Mouse (Mus musculus): ENCODE data around the gene Snd1.
"Not testable (repeated sequence)": the region's sequence is repeated elsewhere in the genome, so short reads cannot be mapped to it uniquely, and the experiment has no call there.

Gene Snd1

GRCm38 (mm10) chr6:28486008-28486407 is 11.1 kb downstream of the Snd1 start:
- DNase-seq (ENCODE audit: low read depth, low spot score), result no peak

GRCm38 (mm10) chr6:28486471-28486870 is 11.5 kb downstream of the Snd1 start:
- peak; percentile 26 for DNase-seq (ENCODE audit: low read depth, low spot score)

- DNase-seq (ENCODE audit: low read depth, low spot score), result peak; percentile 26
These were observed 12.0 kb downstream of the Snd1 start for GRCm38 (mm10) chr6:28486905-28487304.

- no peak for DNase-seq (ENCODE audit: low read depth, low spot score)
These were observed 13.4 kb downstream of the Snd1 start for GRCm38 (mm10) chr6:28488204-28488851.

- DNase-seq (ENCODE audit: low read depth, low spot score), result no peak
These were observed 15.7 kb downstream of the Snd1 start for GRCm38 (mm10) chr6:28490612-28491011.

GRCm38 (mm10) chr6:28491198-28491597 is 16.3 kb downstream of the Snd1 start:
- DNase-seq (ENCODE audit: low read depth, low spot score), result no peak

DNA sequence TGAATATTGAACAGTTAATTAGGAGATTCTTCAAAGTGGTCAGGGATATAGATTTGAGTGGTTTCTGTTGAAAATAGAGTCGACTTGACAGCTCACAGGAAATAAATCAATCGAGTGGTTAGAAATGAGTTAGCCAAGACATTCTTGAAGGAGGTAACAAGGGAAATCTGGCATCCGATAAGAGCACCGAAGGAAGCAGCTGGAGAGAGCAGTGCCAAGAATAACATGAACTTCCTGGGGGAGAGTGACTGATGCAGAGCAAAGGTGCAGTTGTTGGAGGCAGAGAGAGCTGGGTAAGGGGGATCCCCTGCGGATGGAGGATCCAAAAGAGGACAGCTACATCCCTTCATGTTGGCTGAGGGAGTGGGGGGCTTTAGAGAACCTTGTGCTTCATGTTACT is 22.9 kb downstream of the Snd1 start:
- DNase-seq (ENCODE audit: low read depth, low spot score), result no peak

GRCm38 (mm10) chr6:28502576-28502975 is 27.6 kb downstream of the Snd1 start:
- no peak for DNase-seq (ENCODE audit: low read depth, low spot score)

- DNase-seq (ENCODE audit: low read depth, low spot score), result no peak
These were observed 28.2 kb downstream of the Snd1 start for GRCm38 (mm10) chr6:28503148-28503547.

DNA sequence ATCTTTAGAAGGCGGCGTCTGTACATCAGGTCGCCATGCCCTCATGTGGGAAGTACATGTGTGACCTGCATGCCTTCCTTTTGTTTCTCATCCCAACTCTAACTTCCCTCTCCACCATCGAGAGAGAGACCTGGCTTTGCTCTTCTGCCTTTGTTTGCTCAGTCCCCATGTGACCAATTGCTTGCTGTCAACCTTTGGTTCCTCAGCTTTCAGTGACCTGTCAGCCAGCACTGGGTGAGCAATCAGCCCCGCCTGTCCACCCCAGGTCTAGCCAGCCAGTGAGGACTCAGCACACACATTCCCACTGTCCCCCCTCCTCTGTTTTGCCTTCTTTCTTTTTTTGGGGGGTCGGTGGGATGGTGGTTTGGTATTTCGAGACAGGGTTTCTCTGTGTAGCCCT is 29.7 kb downstream of the Snd1 start:
- DNase-seq (ENCODE audit: low read depth, low spot score), result no peak

GRCm38 (mm10) chr6:28507759-28508158 is 32.8 kb downstream of the Snd1 start:
- no peak for DNase-seq (ENCODE audit: low read depth, low spot score)

DNA sequence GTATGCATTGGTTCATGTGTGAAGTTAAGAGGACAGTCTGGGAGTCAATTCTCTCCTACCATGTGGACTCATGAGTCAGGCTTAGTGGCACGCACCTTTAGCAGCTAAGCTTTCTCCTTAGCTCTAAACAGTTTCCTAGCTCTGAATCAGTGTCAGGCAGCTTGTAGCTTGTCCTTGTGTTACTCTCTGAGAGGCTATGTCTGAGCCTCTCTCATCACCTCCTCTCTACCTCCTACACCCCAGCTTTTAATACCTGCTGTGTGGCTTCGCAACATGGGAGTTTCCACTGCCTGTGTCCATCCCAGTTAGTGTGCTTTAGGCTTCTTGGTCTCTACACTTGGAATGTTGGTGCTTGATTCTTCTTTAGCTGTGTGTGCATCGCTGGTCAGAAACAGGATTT is 39.3 kb downstream of the Snd1 start:
- DNase-seq (ENCODE audit: low read depth, low spot score), result peak; percentile 23

GRCm38 (mm10) chr6:28514830-28515350 is 40.0 kb downstream of the Snd1 start:
- DNase-seq (ENCODE audit: low read depth, low spot score), result no peak

DNA sequence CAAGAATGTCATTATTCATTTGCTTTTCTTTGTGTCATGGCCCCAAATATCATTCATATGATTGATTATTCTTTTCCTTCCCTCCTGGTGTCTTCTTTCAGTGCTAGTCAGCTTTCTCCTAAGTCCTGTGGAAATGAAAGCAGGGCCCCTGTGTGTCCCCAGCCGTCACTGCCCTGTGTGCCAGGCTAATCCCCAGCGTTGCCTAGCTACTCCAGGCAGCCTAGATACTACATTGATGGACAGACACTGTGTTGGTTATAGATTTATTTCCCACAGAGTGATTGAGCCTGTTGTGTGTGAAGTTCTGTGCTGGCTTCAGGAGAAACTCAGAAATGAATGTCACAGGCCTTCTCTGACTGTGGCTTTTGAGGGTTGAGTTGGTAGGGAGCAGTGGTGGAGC is 41.7 kb downstream of the Snd1 start:
- DNase-seq (ENCODE audit: low read depth, low spot score), result no peak

DNA sequence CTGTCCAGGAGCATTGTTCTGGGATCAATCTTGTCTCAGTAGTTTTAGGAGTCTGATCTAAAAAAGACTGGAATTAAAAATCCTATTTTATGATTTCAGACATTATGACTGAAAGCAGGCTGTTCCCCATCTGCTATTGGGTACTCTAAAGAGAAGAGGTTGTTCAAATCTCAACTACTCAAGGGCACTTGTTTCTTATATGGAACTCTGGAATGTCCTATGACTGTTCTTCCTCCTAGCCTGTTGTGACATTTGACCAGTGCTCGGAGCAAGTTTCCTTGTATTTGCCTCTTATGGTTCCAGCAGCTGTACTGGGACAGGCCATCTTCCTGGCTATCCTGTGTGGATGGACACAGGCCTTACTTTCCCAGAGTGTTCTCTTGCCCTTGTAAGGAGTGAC is 42.1 kb downstream of the Snd1 start:
- DNase-seq (ENCODE audit: low read depth, low spot score), result no peak

- no peak for DNase-seq (ENCODE audit: low read depth, low spot score)
These were observed 44.5 kb downstream of the Snd1 start for GRCm38 (mm10) chr6:28519426-28519825.

GRCm38 (mm10) chr6:28520787-28521186 is 45.8 kb downstream of the Snd1 start:
- DNase-seq (ENCODE audit: low read depth, low spot score), result not testable (repeated sequence)

- no peak for DNase-seq (ENCODE audit: low read depth, low spot score)
These were observed 46.5 kb downstream of the Snd1 start for GRCm38 (mm10) chr6:28521416-28521815.

DNA sequence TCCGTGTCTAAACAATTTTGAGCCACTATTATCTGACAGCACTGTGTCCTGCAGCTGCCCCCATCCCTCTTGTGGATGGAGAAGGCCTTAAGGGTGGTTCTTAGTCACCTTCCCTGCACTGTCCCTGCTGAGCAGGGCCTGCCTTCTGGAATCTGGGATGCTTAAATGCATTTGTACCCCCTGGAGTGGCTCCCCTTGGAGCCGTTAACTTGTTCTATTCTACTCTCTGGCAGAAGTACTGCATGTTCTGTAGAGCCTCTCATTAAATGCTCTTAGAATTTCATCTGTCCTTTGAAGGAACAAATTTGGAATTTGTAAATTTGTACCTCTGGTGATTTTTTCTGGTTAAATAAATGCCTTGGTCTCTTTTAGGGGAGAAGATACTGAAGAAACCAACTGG is 50.6 kb downstream of the Snd1 start:
- DNase-seq (ENCODE audit: low read depth, low spot score), result no peak

GRCm38 (mm10) chr6:28527459-28527858 is 52.5 kb downstream of the Snd1 start:
- DNase-seq (ENCODE audit: low read depth, low spot score), result no peak

GRCm38 (mm10) chr6:28528208-28528607 is 53.3 kb downstream of the Snd1 start:
- DNase-seq (ENCODE audit: low read depth, low spot score), result no peak

- DNase-seq (ENCODE audit: low read depth, low spot score), result peak; percentile 72
These were observed 61.5 kb downstream of the Snd1 start for GRCm38 (mm10) chr6:28536464-28536863.

DNA sequence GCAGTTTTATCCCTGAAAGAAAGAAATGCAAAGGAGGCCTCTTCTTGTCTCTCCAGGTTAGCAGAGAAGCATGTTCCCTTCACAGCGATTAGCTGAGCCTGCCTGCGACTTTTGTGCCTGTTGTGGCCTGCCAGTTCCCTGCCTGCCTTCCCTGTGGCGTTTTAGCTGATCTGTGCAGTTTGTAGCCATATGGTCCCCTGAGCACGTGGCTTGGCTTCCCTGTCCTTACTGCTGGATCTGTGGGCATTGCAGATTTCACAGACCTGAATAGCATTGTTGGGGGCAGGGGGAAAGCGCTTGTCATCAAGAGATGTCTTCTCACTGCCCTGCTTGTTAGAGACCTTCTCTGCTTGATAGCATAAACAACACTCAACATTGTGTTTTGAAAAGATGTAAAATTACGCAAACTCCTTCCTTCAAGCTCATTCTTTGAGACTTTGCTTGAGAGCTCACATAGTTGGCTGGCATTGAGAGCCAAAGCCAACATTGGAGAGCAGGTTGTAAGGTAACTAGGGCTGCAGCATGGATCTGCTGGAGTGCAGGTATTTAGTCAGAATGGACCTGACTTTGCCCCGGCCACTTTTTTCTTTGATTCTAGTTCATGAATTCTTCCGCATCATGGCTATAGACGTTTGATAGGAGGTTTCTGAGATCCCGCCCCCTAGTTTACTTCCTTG is 63.0 kb downstream of the Snd1 start:
- peak; percentile 79 for DNase-seq (ENCODE audit: low read depth, low spot score)
